Mouse (Mus musculus) spleen, postnatal 36 days (tissue): ENCODE measurements around the gene Prdx6b.

Experiments used
- DNase-seq, 2 experiments: peaks; one replicate each; pipeline ENCODE4 v3.0.0; 2022; ENCODE audit warnings: low spot score in 2 of 2, mixed read lengths in 1 of 2

Gene Prdx6b

DNA sequence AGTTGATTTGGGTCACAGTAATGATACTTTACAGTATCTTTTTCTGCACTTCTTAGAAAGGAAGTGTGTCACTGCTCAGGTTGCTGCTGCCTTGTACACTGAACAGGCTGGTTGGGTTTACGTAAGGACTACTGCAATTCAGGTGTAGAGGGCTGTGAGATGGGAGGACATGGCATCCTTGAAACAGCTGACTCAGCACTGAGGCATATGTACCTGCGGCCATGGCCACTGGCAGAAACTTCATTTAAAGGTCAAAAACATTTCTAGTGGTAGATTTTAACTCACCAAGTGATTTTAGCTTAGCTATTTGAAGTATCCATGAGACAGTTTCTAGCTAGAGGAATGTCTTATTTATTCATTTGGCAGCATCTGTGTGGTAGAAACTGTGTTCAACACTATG lies 33.5 kb downstream of the Prdx6b start:
- DNase-seq, result no peak

DNA sequence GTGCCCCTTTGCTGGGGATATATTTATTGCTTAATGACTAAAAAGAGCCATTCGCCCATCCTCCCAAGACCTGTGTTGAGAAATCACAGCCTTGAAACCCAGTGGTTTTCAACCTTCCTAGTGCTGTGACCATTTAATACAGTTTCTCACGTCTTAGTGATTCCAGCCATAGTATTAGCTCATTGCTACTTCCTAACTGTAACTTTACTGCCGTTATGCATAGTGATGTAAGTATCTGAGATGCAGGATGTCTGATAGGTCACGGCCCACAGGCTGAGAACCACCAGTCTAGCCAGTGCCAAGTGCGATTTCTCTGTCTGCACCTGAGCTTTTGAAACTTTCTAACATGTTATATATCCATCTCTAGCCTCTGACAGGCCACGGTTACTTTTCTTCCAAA lies 35.0 kb downstream of the Prdx6b start:
- no peak for DNase-seq

DNA sequence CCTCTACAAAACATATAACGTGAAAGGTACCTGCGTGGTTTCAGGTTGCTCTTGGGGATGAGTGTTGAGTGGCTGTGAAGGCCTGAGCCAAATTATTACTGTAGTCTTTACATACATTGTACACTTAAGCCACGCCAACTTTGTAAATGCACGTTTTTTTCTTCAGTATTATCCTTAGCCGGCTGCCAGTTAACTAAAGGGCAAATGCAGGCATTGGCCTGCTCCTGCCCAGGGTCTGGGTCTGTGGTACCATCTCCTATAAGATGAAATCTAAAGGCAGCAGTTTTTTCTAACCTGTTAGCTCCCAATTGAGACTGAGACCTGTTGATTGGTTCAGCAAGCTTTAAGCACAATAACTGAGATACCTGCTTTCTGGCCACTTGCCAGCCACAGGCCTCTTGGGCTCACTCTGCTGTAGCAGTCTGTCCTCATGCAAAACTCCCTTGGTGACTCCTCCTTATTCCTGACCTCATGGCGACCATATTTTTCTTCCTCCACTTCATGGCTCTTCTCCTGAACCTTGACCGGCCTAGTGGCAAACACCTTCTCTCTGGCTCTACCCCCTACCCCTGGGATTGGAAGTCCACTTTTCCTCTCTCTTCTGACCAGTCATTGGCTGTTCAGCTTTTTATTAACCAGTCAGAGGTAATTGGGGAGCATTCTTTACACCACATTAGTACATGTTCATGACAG lies 36.8 kb downstream of the Prdx6b start:
- DNase-seq, result no peak

DNA sequence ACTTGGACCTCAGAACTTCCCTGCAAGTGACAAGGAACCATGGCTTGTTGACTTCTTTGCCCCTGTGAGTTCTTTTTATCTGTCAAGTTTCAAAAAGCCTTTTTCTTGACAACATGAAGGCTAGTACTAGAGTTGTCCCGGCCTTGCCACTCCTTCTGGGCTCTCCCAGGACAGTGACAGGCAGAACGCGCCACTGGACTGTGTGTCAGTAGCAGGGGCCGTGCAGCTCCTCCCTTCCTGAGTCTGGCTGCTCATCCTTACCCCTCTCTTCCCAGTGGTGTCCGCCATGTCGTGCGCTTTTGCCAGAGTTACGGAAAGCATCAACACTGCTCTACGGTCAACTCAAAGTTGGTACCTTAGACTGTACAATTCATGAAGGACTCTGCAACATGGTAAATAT lies 48.3 kb downstream of the Prdx6b start:
- DNase-seq, result no peak
